Mouse (Mus musculus): ENCODE data around the gene Cep135. TPM values are rescaled to one million over a fixed set of nuclear protein-coding genes. Genes with fewer than 3 reads are reported as not detected.

The Cep135 gene
- polyA plus RNA-seq, 1 experiment from 2014 or later: 3.8 TPM

GRCm38 (mm10) chr5:76574251-76574650 lies 14.2 kb upstream of the Cep135 start:
- 72% methylated on average over 7 of the region's 7 CpGs for WGBS
- ATAC-seq: no peak
- no peak overlapping the region for H3K27ac ChIP-seq (ENCODE audit: low read length)
- H3K4me1 ChIP-seq (ENCODE audit: insufficient read depth, low read depth, low read length): no peaks in the 10 kb centered on the region
- no peak overlapping the region for H3K9ac ChIP-seq (replicated peaks; ENCODE audit: low read depth)
- H3K4me3 ChIP-seq (ENCODE audit: low read depth, low read length): no peak overlapping the region
- H3K4me2 ChIP-seq (replicated peaks; ENCODE audit: low read depth, low read length): no peak overlapping the region
- no peak for TF ChIP-seq EP300 (IDR thresholded peaks at IDR 0.05)
- peak; percentile 18; the same call in 1 of the 2 replicates for TF ChIP-seq CTCF (IDR thresholded peaks at IDR 0.05)
- peaks cover 13% of the 10 kb centered on the region; the same call in 1 of the 2 replicates for H3K36me3 ChIP-seq (ENCODE audit: insufficient read depth, low read length)
- no peaks in the 10 kb centered on the region for H3K27me3 ChIP-seq (replicated peaks; ENCODE audit: insufficient read depth, low read length)
- no peak for DNase-seq (ENCODE audit: low spot score)
- no peaks in the 10 kb centered on the region for H3K9me3 ChIP-seq (ENCODE audit: low read length)

GRCm38 (mm10) chr5:76577026-76577425 lies 11.5 kb upstream of the Cep135 start:
- Histone ChIP-seq H3K36me3 (ENCODE audit: insufficient read depth, low read length) (no peaks in the 10 kb centered on the region), H3K9me3 (ENCODE audit: low read length) (no peaks in the 10 kb centered on the region), H3K9ac (replicated peaks; ENCODE audit: low read depth) (no peak overlapping the region), H3K4me2 (replicated peaks; ENCODE audit: low read depth, low read length) (no peak overlapping the region), H3K4me1 (ENCODE audit: insufficient read depth, low read depth, low read length) (no peaks in the 10 kb centered on the region), H3K27ac (ENCODE audit: low read length) (no peak overlapping the region), H3K27me3 (replicated peaks; ENCODE audit: insufficient read depth, low read length) (no peaks in the 10 kb centered on the region), H3K4me3 (ENCODE audit: low read depth, low read length) (no peak overlapping the region)
- TF ChIP-seq EP300 (IDR thresholded peaks at IDR 0.05) (no peak), CTCF (IDR thresholded peaks at IDR 0.05) (no peak)
- no peak for DNase-seq (ENCODE audit: low spot score)
- ATAC-seq: no peak
- WGBS: 72% methylated on average over 3 of the region's 3 CpGs

- ATAC-seq: no peak
- H3K27ac ChIP-seq (ENCODE audit: low read length): no peak overlapping the region
- H3K9me3 ChIP-seq (ENCODE audit: low read length): no peaks in the 10 kb centered on the region
- no peaks in the 10 kb centered on the region for H3K27me3 ChIP-seq (replicated peaks; ENCODE audit: insufficient read depth, low read length)
- 72% methylated on average over 2 of the region's 2 CpGs for WGBS
- no peak overlapping the region for H3K4me3 ChIP-seq (ENCODE audit: low read depth, low read length)
- peaks cover 2% of the 10 kb centered on the region; the same call in 1 of the 2 replicates for H3K4me1 ChIP-seq (ENCODE audit: insufficient read depth, low read depth, low read length)
- DNase-seq (ENCODE audit: low spot score): no peak
- H3K36me3 ChIP-seq (ENCODE audit: insufficient read depth, low read length): no peaks in the 10 kb centered on the region
- TF ChIP-seq EP300 (IDR thresholded peaks at IDR 0.05): no peak
- TF ChIP-seq CTCF (IDR thresholded peaks at IDR 0.05): no peak
- no peak overlapping the region for H3K9ac ChIP-seq (replicated peaks; ENCODE audit: low read depth)
- no peak overlapping the region for H3K4me2 ChIP-seq (replicated peaks; ENCODE audit: low read depth, low read length)
Measured at GRCm38 (mm10) chr5:76585378-76585777, 3.1 kb upstream of the Cep135 start.

GRCm38 (mm10) chr5:76589311-76589710 lies 813 bp downstream of the Cep135 start:
- Histone ChIP-seq H3K4me2 (replicated peaks; ENCODE audit: low read depth, low read length) (peak overlapping the region; percentile 77), H3K4me1 (ENCODE audit: insufficient read depth, low read depth, low read length) (peaks cover 2% of the 10 kb centered on the region; the same call in 1 of the 2 replicates), H3K27ac (ENCODE audit: low read length) (peak overlapping the region; percentile 75), H3K9ac (replicated peaks; ENCODE audit: low read depth) (peak overlapping the region; percentile 67; the same call in 1 of the 2 replicates), H3K9me3 (ENCODE audit: low read length) (no peaks in the 10 kb centered on the region), H3K27me3 (replicated peaks; ENCODE audit: insufficient read depth, low read length) (no peaks in the 10 kb centered on the region), H3K36me3 (ENCODE audit: insufficient read depth, low read length) (no peaks in the 10 kb centered on the region), H3K4me3 (ENCODE audit: low read depth, low read length) (peak overlapping the region; percentile 89)
- no peak for TF ChIP-seq CTCF (IDR thresholded peaks at IDR 0.05)
- no peak for TF ChIP-seq EP300 (IDR thresholded peaks at IDR 0.05)
- no peak for ATAC-seq
- no peak for DNase-seq (ENCODE audit: low spot score)
- WGBS: 10% methylated on average over 7 of the region's 7 CpGs

- 85% methylated on average over 2 of the region's 2 CpGs for WGBS
- DNase-seq (ENCODE audit: low spot score) (no peak), ATAC-seq (no peak)
- H3K36me3 ChIP-seq (ENCODE audit: insufficient read depth, low read length): peaks cover 4% of the 10 kb centered on the region; the same call in 1 of the 2 replicates
- peaks cover 2% of the 10 kb centered on the region; the same call in 1 of the 2 replicates for H3K4me1 ChIP-seq (ENCODE audit: insufficient read depth, low read depth, low read length)
- H3K9me3 ChIP-seq (ENCODE audit: low read length): no peaks in the 10 kb centered on the region
- TF ChIP-seq CTCF (IDR thresholded peaks at IDR 0.05): no peak
- TF ChIP-seq EP300 (IDR thresholded peaks at IDR 0.05): no peak
- H3K27ac ChIP-seq (ENCODE audit: low read length): no peak overlapping the region
- no peak overlapping the region; the same call in 1 of the 2 replicates for H3K4me2 ChIP-seq (replicated peaks; ENCODE audit: low read depth, low read length)
- H3K4me3 ChIP-seq (ENCODE audit: low read depth, low read length): no peak overlapping the region
- H3K9ac ChIP-seq (replicated peaks; ENCODE audit: low read depth): no peak overlapping the region
- no peaks in the 10 kb centered on the region for H3K27me3 ChIP-seq (replicated peaks; ENCODE audit: insufficient read depth, low read length)
Measured at GRCm38 (mm10) chr5:76590009-76590408, 1.5 kb downstream of the Cep135 start.

GRCm38 (mm10) chr5:76591885-76592284 lies 3.4 kb downstream of the Cep135 start:
- no peaks in the 10 kb centered on the region for H3K27me3 ChIP-seq (replicated peaks; ENCODE audit: insufficient read depth, low read length)
- H3K9ac ChIP-seq (replicated peaks; ENCODE audit: low read depth): no peak overlapping the region
- no peak overlapping the region for H3K27ac ChIP-seq (ENCODE audit: low read length)
- WGBS: 61% methylated on average over 9 of the region's 9 CpGs
- no peak for TF ChIP-seq EP300 (IDR thresholded peaks at IDR 0.05)
- TF ChIP-seq CTCF (IDR thresholded peaks at IDR 0.05): no peak
- H3K9me3 ChIP-seq (ENCODE audit: low read length): no peaks in the 10 kb centered on the region
- H3K36me3 ChIP-seq (ENCODE audit: insufficient read depth, low read length): peaks cover 11% of the 10 kb centered on the region; the same call in 1 of the 2 replicates
- DNase-seq (ENCODE audit: low spot score) (no peak), ATAC-seq (no peak)
- no peak overlapping the region for H3K4me3 ChIP-seq (ENCODE audit: low read depth, low read length)
- peaks cover 2% of the 10 kb centered on the region; the same call in 1 of the 2 replicates for H3K4me1 ChIP-seq (ENCODE audit: insufficient read depth, low read depth, low read length)
- no peak overlapping the region for H3K4me2 ChIP-seq (replicated peaks; ENCODE audit: low read depth, low read length)

All from lung, postnatal 0 days (tissue).